Mouse (Mus musculus) CD4-positive, CD25-positive, alpha-beta regulatory T cell, adult 2 months (primary cell): ENCODE data around the gene Slc4a4.

ENCODE experiments used
- DNase-seq: peaks from one replicate; pipeline ENCODE4 v3.0.0-alpha.2; 2012; ENCODE audit warnings: low read depth, low spot score

Gene Slc4a4

DNA sequence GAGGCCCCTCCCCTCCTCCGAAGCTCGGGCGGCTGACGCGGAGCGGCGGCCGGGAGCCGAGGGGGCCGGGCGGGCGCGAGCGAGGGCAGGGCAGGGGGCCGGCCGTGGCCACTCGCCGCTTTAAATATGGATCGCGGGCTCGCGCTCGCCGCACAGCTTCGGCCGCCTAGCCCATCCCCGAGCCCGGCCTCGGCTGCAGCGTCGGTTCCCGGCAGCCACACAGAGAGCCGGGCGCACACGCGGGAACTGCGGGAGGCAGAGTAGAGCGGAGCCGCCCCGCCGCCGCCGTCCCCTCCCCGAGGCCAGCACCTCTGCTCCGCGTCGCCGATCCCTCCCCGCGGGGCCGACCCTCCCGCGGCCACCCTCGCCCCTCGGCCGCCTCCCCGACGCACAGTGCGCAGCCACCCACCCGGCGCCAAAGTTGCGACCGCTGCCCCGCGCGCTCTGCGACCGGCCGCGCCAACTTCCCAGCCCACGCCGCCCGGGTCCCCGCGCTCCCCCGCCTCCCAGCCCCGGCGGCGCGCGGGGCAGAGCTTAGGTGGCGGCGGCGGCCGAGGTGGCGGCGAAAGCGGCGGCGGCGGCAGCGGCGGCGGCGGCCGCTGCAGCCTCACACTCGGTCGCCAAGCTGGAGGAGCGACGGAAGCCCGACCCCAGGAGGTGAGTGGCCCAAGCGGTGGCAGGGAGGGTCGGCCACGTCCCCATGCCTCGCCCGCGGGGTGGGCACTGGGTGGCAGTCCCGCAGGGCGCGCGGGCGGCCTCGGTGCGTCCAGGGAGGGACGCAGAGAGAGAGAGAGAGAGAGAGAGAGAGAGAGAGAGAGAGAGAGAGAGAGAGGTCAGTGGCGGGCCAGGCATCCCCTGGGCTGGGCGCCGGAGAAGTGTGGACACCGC is at the start of gene Slc4a4:
Gene Slc4a4, plus strand, starts transcription at position 151 of the 888 bp plus-strand sequence.
- DNase-seq = peak; percentile 7

DNA sequence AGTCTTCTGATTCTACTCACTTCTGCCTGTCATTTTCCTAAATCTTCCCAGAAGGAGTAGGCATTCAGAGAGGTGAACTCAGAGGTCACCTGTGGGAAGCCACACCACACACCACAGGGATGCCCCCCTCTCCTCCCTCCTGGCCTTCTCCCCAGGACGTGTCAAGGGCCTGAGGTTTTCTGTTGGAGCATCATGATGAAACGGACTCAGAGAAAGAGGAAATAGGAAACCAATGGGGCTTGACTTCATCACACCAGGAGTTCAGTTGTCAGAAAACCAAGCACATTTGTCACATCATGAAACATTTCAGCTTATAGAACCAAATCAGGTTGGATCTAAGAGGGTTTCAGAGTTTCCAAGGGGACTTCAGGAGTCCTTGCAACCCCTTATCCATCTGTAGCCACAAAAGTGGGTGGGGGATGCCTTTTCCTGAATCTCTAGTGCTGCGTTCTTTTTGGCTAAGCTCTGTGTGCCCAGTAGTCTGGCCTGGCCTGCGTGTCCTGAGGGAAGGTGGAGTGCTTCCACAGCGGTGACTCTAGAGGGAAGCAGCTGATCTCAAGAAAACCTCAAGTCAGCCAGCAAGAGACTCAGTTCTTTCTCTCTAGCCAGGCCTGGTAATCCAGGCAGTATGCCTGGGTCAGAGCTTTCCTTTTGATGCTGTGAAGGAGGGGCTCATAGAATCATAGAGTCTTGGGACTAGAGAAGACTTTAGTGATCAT is 46.4 kb upstream of the Slc4a4 start:
- DNase-seq = no peak

- DNase-seq = no peak
Observed at GRCm38 (mm10) chr5:88857311-88857710, 29.3 kb upstream of the Slc4a4 start.

DNA sequence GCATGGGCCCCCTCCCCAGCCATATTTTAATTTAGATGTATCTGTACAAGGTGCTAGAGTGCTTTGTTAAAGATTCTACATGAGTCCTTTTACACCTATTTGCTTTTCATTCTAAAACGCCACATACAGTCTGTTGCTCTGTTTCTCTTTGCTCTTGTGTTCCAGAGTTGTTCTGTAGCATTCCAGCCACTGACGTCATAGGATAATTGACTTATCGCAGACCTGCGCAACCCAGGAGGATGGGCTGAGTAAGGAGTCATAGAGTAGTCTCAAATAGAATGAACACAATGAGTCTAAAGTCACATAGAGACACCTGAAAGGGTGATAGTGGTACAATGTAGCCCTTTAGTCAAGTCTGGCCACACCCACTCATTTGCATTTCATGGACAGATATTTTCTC is 28.8 kb upstream of the Slc4a4 start:
- DNase-seq = no peak

DNA sequence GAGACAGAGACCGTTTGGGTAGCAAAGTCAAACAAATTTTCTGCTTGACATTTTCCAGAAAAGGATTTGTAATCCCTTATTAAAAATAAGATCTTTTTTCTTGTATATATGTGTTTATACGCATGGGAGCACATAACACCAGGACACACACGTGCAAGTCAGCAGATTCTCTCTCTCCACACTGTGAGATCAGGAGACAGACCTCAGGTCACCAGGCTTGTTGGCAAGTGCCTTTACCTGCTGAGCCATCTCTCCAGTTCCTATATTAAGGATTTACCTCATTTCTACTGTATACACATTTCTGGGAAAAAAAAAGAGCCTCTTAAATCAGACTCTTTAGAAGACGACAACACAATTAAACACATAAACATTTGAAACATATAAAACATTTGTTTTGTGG is 28.4 kb upstream of the Slc4a4 start:
- DNase-seq = no peak

- DNase-seq = peak; percentile 41
Observed at GRCm38 (mm10) chr5:88862163-88862562, 24.5 kb upstream of the Slc4a4 start.

DNA sequence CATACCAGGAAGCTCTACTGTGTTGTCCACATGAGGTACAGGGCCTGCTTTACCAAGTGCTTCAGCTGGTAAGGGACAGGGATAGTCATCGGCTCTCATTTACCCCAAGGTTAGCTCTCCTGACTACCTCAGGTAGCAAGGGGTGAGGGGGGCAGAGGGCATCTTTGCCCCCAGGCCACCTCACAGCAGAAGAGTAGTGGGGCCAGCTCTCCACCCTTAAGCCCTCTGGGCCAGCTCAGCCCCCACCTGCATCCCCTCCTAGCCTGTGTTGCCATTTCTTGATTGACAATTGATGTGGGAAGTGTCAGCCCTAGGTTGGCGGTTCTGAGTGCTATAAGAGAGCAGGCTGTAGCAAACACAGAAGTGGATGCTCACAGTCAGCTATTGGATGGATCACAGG is 23.8 kb upstream of the Slc4a4 start:
- no peak for DNase-seq

DNA sequence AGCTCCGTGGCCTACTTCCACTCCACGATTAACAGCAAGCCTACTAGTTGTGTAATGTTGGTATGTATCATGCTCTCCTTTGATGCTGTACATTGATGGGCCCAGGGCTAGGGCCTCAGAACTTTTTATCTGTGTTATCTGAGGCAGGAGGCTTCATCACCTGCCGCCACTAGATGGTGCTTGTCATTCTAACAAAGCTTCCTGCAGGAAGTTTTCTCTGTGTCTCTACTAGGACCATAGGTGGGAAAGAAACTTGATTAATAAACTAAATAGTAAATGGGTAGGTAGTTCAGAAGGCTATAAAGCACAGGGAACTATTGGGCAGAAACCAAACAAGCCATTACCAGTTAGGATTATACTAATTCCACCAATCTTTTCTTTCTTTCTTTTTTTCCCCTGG is 2.5 kb upstream of the Slc4a4 start:
- DNase-seq = peak; percentile 31

- no peak for DNase-seq
Observed at GRCm38 (mm10) chr5:88885503-88885902, 1.1 kb upstream of the Slc4a4 start.

DNA sequence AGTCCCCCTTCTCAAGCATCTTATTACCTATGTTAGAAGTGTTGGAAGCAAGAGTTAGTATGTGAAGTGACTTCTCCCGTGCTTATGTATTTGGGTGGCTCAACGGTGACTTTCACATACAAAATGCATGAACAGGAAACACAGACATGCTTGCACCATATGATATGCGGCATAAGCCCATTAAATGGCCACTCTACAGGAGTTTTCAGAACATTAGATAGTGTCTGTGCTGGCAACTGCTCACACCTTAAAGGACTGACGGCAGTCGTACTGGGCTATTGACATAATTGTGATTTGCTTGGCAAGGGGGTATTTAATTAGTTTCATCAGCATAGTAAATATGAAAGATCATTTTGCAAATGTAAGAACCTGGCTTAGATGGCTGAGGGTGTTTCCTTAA is 674 bp upstream of the Slc4a4 start:
- DNase-seq = no peak

DNA sequence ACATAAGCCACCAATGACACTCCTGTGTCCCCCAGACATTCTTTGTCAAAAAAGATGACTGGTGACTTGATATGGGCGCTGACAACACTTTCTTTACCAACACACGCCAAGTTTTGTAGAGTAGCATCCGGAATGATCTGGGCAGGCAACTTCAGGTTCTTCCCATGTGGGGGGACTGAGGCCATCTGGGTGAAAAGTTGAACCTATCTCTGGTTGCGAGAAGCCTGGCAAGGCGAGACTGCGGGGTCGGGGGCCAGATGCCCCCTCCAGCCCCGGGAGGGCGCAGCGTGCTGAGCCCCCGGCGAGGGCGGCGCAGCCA is 310 bp upstream of the Slc4a4 start:
- DNase-seq = no peak

DNA sequence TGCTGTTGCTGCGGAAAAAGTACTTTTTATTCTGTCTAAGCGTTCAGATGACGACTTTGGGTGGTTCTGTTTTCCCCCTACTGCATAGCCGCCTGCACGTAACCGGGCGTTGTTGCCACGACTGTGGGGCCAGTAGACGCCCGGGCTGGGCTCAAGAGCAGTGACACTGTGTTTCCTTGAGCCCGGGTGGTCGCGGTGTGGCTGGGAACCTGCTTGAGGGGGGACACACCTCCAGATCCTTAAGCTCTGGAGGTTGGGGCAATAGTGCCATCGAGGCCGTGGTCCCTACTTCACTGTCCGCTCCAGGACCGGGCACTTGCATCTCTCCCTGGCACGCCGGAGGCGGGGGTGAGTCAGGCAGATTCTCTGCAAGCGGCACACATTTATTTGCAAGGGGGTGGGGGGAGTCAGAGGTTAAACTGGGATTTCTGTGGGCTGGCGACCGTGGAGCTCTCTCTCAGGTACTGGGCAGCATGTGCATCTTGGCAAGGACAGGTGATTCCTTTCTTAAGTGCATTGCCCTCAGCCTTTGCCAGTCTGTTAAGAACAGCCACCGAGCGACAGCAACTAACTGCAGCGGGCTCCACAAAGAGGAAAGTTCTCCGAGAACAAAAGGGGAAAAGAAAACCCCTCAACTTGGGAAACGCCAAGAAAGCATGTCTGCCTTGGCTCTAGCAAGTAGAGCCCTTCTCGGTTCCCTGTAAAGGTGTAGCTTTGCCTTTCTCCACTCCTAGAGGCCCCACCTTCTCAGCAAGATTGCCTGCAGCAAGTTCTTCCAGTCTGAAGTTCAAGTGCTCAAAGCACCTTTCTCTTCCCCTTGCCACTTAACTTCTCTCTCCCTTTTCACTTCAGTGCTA is 1.2 kb downstream of the Slc4a4 start:
- DNase-seq = peak; percentile 3

- DNase-seq = no peak
Observed at GRCm38 (mm10) chr5:88888413-88888700, 1.7 kb downstream of the Slc4a4 start.

DNA sequence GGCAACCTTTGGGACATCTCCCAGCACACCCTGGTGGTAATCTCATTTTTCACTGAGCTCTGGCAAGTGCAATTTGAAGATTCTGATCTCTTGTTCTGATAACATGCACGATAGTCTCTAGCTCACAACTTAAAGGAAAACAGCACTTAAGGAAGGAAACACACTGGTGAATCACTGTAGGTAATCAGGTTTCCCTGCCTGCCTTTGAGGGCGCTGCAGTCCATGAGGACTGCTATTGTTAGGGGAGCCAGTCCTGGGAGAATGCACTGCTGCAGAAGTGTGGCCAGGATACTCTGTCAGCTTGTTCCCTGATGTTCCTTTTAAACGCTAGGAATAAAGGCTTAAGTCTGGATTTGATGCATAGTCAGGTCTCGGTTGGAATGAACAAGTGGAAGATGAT is 2.7 kb downstream of the Slc4a4 start:
- no peak for DNase-seq

- DNase-seq = no peak
Observed at GRCm38 (mm10) chr5:88890146-88890545, 3.5 kb downstream of the Slc4a4 start.

DNA sequence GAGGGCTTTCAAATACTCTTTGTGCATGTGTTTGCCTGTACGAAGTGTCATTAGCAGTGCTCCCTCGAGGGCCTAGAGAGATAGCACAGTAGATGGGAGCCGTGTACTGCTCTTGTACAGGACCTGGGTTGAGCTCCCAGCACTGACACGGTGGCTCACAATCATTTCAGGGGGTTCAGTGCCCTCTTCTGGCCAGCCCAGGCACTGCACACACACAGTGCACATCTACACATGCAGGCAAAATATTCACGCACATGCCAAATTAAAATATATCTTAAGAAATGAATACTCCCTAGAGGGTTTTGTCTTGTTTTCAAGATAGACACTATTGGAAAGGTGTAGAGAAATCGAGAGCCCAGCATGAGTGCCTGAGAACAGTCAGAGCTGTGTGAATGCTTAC is 10.0 kb downstream of the Slc4a4 start:
- DNase-seq = no peak

DNA sequence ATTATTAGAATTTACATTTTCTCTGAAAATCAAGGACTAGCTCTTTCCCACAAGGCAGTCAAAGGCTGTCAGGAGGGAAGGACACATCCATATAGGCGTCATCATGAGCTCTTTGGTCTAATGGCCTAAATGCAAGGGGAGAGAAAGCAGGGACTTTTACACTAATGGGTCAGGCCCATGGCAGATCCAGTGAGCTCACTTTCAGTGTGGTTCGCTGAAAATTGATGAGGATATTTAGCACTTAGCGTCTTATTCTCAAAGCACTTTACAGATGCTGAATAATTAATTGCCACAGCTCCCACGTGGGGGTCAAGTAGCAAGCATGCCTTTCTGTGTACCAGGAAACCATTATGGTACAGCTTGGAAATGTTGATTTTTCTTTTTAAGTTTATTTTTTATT is 16.5 kb downstream of the Slc4a4 start:
- no peak for DNase-seq

DNA sequence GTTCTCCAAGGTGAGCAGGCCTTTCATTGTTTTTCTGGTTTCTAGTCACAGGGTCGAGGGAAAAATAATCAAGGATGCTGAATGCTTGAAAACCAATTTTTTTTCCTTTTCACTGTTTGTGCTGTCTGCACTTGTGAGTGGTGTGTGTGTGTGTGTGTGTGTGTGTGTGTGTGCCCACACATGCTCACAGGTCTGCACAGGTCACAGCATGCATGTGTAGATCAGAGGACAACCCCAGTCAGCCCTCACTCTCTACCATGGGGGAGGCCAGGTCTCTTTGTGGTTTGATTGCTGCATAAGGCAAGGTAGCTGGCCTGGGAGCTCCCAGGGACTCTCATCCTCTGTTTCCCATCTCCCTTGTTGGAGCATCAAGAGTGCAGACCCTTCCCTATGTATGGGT is 16.9 kb downstream of the Slc4a4 start:
- DNase-seq = no peak

DNA sequence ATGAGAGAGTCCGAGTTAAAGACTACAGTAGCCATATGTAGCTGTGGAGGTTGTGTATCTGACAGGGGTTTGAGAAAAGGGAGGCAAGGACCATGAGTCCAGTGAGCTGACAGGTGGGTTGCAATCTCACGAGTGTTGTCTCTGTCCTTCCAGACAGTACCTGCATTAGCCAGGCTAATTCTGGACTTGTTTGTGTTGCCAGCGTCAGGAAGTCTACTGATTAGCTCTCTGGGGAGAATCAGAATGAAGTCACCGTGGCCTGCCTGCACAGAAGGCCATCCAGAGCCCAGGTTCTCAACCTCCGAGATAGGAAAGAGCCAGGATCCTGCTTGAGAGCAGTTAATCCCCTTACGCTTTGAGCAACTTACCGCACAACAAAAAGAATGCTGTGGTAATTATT is 18.2 kb downstream of the Slc4a4 start:
- no peak for DNase-seq

DNA sequence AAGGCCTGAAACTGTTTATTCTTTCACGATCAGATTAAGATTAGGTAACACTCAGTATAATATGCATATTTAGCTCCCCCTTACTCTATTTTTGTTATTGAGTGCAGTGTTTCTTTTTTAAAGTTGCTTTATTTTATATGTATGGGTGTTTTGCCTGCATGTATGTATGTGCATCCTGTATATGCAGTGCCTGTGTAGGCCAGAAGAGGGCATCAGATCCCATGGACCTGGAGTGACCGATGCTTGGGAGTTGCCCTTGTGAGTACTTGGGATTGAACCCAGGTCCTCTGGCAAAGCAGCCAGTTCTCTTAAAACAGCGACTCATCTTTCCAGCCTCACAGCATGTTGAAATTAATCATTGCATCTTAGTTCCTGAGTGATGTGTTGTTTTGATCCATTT is 21.0 kb downstream of the Slc4a4 start:
- no peak for DNase-seq

GRCm38 (mm10) chr5:88912629-88913028 is 26.0 kb downstream of the Slc4a4 start:
- no peak for DNase-seq

GRCm38 (mm10) chr5:88915082-88915481 is 28.5 kb downstream of the Slc4a4 start:
- no peak for DNase-seq
